Mouse (Mus musculus): ENCODE results near the gene Oca2. TPM values are rescaled to one million over a fixed set of nuclear protein-coding genes. Genes with fewer than 3 reads are reported as not detected.

The Oca2 gene
- polyA plus RNA-seq, 1 experiment from 2014 or later = 0.26 TPM

DNA sequence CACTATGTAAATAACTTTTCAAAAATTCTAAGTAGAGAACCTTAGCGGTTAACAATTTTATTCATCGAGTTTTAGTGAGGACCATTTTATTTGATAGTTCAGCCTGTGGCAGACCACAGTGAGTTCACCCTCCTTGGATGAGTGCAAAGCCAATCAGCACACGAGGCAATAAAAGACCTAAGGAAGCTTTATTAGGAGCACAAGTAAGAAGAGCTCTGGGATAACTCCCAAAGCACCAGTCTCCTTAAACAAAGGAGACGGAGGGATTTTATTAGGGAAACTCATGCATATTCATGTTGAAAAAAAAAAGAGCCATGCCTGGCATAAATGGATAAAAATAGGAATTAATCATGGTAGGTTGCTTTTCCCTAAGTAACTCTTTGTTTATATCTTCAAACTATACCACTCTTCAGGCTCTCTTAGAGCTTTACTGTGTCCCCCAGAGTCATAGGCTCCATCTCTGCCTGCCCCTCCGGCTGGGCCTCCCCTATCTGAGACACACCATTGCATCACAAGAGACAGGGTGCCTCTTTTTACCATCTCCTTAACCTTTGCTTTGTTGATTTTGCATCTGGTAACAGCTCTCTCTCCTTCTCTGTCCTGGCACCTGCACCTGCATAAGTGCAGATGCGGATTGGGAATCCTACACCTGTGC, 178.7 kb downstream of the Oca2 start:
- H3K9me3 ChIP-seq (replicated peaks) = no peaks in the 10 kb centered on the region
- peak; percentile 70 for ATAC-seq (ENCODE audit: low FRiP score)
- H3K4me2 ChIP-seq (replicated peaks) = no peak overlapping the region
- WGBS = 53% methylated on average over 6 of the region's 6 CpGs
- H3K9ac ChIP-seq = no peak overlapping the region
- no peaks in the 10 kb centered on the region for H3K4me1 ChIP-seq
- no peaks in the 10 kb centered on the region for H3K36me3 ChIP-seq
- no peak overlapping the region for H3K27ac ChIP-seq
- H3K4me3 ChIP-seq = no peak overlapping the region
- H3K27me3 ChIP-seq = no peaks in the 10 kb centered on the region

DNA sequence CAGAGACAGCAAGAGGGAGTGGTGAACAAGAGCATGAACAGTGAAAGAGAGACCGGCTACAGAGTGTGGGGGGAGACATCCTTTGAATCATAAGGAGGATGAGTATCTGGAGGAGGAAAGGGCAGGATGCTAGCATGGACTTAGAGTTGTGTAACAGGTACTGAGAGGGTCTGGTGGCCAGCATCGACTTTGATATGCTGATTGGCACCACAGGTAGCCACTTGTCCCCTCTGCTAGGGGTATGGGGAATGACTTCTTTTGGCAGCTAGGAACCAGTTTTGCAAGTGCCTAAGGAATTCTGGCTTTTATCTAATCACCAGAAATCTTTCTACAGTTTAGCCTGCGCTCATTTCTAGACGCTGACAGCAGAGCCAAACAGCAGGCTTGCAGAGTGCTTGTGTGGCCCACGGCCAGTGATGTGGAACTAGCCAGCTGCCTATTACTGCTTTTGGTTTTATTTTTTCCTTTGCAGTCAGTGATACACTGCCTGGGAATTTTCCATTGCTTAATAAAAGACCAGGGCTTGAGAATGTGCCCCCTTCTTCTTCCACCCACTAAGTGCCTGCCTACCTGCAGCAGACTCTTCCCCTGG, 179.8 kb downstream of the Oca2 start:
- Histone ChIP-seq H3K4me2 (replicated peaks) (no peak overlapping the region), H3K9me3 (replicated peaks) (no peaks in the 10 kb centered on the region), H3K4me1 (no peaks in the 10 kb centered on the region), H3K36me3 (no peaks in the 10 kb centered on the region), H3K27ac (no peak overlapping the region), H3K27me3 (no peaks in the 10 kb centered on the region), H3K9ac (no peak overlapping the region), H3K4me3 (no peak overlapping the region)
- 34% methylated on average over 5 of the region's 5 CpGs for WGBS
- no peak for ATAC-seq (ENCODE audit: low FRiP score)

DNA sequence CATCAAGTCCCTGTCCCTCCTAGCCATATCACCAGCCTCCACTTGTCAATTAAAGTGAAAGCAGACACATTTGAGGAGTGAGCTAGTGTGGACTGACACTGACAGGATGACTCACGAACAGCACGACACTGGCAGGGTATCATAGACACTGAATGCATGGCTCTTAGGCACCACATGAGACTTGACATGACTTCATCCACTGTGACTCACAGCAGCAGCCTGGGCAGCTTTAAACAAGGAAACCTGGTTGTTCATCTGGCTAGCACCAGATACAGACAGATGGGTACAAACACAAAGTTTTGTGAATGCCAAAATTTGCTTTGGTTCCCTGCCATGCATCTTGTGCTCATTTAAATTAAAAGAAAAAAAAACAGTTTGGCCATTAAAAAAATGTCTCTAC, 182.4 kb downstream of the Oca2 start:
- Histone ChIP-seq H3K9ac (no peak overlapping the region), H3K9me3 (replicated peaks) (no peaks in the 10 kb centered on the region), H3K27ac (no peak overlapping the region), H3K4me2 (replicated peaks) (no peak overlapping the region), H3K4me3 (no peak overlapping the region), H3K27me3 (no peaks in the 10 kb centered on the region), H3K4me1 (no peaks in the 10 kb centered on the region), H3K36me3 (no peaks in the 10 kb centered on the region)
- ATAC-seq (ENCODE audit: low FRiP score) = no peak
- 74% methylated on average over 2 of the region's 2 CpGs for WGBS

DNA sequence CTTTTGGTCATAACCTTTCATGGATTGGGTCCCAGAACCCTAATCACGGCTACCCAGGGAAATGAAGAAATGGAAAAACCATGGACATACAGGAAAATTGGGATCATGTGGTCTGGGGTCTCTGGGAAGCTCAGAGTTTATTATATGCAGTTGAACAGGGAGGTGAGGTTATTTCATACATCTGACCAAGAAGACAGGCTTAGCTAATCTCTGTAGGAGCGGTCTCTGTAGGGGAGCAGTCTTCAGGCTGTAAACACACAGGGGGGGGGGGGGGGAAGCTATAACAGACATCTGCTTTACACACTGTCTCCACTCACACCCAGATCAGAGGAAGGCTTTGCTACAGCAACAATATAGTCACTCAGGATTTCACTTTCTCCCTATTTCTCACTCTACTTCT, 184.0 kb downstream of the Oca2 start:
- no peak overlapping the region for H3K4me3 ChIP-seq
- H3K9me3 ChIP-seq (replicated peaks) = no peaks in the 10 kb centered on the region
- H3K4me2 ChIP-seq (replicated peaks) = no peak overlapping the region
- H3K36me3 ChIP-seq = no peaks in the 10 kb centered on the region
- no peaks in the 10 kb centered on the region for H3K27me3 ChIP-seq
- ATAC-seq (ENCODE audit: low FRiP score) = no peak
- H3K9ac ChIP-seq = no peak overlapping the region
- no peaks in the 10 kb centered on the region for H3K4me1 ChIP-seq
- H3K27ac ChIP-seq = no peak overlapping the region
- 86% methylated on average over 2 of the region's 2 CpGs for WGBS

DNA sequence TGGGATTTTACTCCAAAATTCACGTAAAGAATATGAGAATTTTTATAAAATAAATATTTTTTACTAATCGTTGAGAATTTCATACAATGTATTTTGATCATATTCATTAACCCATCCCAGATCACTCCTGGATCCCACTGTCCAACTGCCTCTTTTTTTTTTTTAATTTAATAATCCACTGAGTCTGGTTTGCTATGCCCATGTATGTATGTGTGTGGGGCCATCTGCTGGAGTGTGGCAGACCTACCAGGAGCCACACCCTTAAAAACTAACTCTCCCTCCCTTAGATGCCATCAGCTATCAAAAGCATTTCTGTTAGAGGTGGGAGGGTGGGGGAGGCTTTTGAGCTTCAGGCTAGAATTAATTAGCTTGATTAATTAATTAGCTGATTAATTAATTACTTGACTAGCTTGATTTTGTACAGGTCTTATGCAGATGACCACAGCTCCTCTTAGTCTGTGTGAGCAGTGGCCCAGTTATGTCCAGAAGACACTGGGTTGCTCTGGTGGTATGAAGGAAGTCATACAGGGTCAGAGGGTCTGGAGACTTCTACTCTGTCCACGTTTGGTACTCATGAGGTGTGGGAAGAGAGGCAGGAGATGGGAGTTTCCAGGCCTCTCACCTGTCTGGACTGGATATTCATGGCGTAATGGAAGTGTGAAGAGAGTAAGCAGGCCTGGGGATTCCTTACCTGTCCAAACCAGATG, 221.4 kb downstream of the Oca2 start:
- Histone ChIP-seq H3K4me3 (no peak overlapping the region), H3K36me3 (no peaks in the 10 kb centered on the region), H3K9me3 (replicated peaks) (no peaks in the 10 kb centered on the region), H3K4me1 (no peaks in the 10 kb centered on the region), H3K4me2 (replicated peaks) (no peak overlapping the region), H3K9ac (no peak overlapping the region), H3K27ac (no peak overlapping the region), H3K27me3 (no peaks in the 10 kb centered on the region)
- WGBS = 82% methylated on average over 4 of the region's 4 CpGs
- no peak for ATAC-seq (ENCODE audit: low FRiP score)

DNA sequence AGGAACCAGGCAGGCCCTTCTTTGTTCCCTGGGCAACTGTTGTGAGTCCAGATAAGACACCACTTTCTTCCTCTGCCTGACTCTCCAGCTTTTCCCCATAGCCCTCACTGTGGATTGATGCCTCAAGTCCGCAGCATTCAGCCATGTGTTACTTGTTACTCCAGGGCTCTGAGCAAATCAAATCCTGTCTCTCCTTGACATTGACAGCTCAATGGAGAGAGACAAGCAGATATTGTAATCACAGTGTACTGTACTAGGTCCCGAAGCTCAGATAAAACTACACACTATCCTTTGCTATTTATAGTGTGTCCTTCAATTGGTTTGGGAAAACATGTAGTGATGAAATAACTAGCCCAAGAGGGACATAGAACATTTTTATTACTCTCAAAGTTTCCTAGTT, 258.7 kb downstream of the Oca2 start:
- Histone ChIP-seq H3K9me3 (replicated peaks) (no peaks in the 10 kb centered on the region), H3K27ac (no peak overlapping the region), H3K4me1 (no peaks in the 10 kb centered on the region), H3K4me2 (replicated peaks) (no peak overlapping the region), H3K4me3 (no peak overlapping the region), H3K27me3 (no peaks in the 10 kb centered on the region), H3K36me3 (no peaks in the 10 kb centered on the region), H3K9ac (no peak overlapping the region)
- ATAC-seq (ENCODE audit: low FRiP score) = no peak
- WGBS = 71% methylated on average over 2 of the region's 2 CpGs

DNA sequence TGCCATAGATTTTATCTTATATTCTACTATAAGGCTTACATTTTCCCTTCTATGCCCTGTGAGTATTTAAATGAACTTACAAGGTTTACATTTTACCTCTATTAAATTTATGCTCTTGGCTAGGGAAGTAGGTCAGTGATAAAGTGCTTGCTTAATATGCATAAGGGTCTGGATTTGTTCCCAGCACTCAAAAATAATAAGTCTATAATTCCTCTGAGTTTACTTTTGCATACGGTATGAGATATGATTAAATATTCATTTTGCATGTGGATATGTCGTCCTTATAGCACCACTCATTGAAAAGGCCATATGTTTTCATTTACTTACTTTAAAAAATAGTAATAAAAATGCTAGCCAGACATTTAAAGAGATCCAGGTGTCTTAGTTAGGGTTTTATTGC, 259.8 kb downstream of the Oca2 start:
- Histone ChIP-seq H3K9ac (no peak overlapping the region), H3K4me2 (replicated peaks) (no peak overlapping the region), H3K4me1 (no peaks in the 10 kb centered on the region), H3K27ac (no peak overlapping the region), H3K27me3 (no peaks in the 10 kb centered on the region), H3K9me3 (replicated peaks) (no peaks in the 10 kb centered on the region), H3K4me3 (no peak overlapping the region), H3K36me3 (no peaks in the 10 kb centered on the region)
- no peak for ATAC-seq (ENCODE audit: low FRiP score)
- WGBS = 79% methylated on average over 2 of the region's 2 CpGs

DNA sequence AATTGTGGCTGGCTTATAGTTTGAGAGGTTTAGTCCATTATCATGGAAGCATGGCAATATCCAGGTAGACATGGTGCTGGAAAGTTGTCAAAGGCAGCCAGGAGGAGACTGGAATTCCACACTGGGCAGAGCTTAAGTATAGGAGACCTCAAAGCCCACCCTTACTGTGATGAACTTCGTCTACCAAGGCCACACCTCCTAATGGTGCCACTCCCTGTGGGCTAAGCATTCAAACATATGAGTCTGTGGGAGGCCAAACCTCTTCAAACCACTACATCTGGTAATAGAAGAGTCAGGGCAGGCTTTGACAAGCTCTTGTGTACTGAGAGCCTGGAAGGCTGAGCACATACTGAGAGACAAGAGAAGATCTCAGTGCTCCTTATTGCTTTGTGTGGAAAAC, 260.2 kb downstream of the Oca2 start:
- no peaks in the 10 kb centered on the region for H3K36me3 ChIP-seq
- no peaks in the 10 kb centered on the region for H3K9me3 ChIP-seq (replicated peaks)
- ATAC-seq (ENCODE audit: low FRiP score) = no peak
- no peak overlapping the region for H3K27ac ChIP-seq
- no peak overlapping the region for H3K4me3 ChIP-seq
- no peaks in the 10 kb centered on the region for H3K27me3 ChIP-seq
- H3K4me1 ChIP-seq = no peaks in the 10 kb centered on the region
- H3K4me2 ChIP-seq (replicated peaks) = no peak overlapping the region
- WGBS = 63% methylated on average over 1 of the region's 1 CpGs
- H3K9ac ChIP-seq = no peak overlapping the region

DNA sequence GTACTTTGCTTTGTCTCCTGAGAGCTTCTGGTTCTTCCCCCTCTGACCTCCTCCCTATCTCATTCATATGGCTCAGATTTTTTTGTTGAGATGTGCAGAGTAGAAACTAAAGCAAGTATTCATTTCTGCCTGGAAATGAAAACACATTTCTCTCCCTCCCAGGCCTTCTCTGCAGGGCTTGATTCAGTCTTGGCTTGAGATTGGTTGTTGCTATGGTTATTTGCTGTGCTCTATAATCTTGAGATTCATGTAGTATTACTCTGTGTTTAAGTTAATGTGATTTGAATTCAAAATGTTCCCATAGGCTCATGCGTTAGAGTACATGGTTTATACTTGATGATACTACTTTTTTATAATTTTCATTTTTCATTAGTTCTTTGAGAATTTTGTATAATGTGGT, 260.9 kb downstream of the Oca2 start:
- Histone ChIP-seq H3K27ac (no peak overlapping the region), H3K27me3 (no peaks in the 10 kb centered on the region), H3K4me2 (replicated peaks) (no peak overlapping the region), H3K4me1 (no peaks in the 10 kb centered on the region), H3K36me3 (no peaks in the 10 kb centered on the region), H3K4me3 (no peak overlapping the region), H3K9ac (no peak overlapping the region), H3K9me3 (replicated peaks) (no peaks in the 10 kb centered on the region)
- no peak for ATAC-seq (ENCODE audit: low FRiP score)
- WGBS = 86% methylated on average over 1 of the region's 1 CpGs

DNA sequence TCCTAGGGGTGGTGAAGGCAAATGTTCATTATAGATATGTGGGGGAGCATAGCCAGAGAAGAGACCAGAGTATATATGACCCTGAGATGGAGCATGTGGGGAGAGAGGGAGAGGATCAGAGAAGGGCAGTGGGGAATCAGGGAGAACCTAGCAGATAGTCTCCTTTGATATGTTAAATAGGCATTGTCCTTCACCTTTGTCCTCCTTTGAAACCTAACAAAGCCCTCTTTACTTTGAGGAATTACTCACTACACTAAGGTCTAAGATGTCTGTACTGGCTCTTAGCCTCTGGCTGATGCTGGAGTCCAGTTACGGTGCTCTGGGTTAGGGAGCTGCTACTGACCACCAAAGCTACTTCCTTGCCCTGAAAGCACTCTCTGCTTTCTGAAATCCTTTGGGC, 279.0 kb downstream of the Oca2 start:
- Histone ChIP-seq H3K4me3 (no peak overlapping the region), H3K27ac (no peak overlapping the region), H3K36me3 (no peaks in the 10 kb centered on the region), H3K9ac (no peak overlapping the region), H3K9me3 (replicated peaks) (no peaks in the 10 kb centered on the region), H3K4me1 (no peaks in the 10 kb centered on the region), H3K4me2 (replicated peaks) (no peak overlapping the region), H3K27me3 (no peaks in the 10 kb centered on the region)
- 7% methylated on average over 1 of the region's 1 CpGs for WGBS
- ATAC-seq (ENCODE audit: low FRiP score) = no peak

DNA sequence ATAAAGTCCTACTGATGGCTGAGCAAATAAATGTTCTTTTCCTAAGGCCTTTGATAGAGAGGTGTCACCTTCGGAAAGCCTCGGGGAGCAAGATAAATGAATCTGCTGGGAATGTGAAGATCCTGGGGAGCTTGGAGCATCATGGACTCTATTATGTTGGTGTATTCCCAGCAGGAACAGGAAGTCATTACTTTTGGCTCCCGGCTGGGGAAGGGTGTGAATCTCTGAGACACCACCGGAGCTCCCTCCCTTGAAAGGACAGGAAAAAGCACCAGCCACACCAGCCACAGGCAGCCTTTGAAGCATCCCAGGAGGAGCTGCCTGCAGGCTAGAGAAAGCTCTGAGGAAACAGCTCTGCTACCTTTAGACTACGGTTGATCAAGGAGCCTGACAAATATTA, 280.2 kb downstream of the Oca2 start:
- Histone ChIP-seq H3K36me3 (no peaks in the 10 kb centered on the region), H3K4me1 (no peaks in the 10 kb centered on the region), H3K4me3 (no peak overlapping the region), H3K27ac (no peak overlapping the region), H3K27me3 (no peaks in the 10 kb centered on the region), H3K9me3 (replicated peaks) (no peaks in the 10 kb centered on the region), H3K4me2 (replicated peaks) (no peak overlapping the region), H3K9ac (no peak overlapping the region)
- ATAC-seq (ENCODE audit: low FRiP score) = no peak
- 6% methylated on average over 5 of the region's 5 CpGs for WGBS

DNA sequence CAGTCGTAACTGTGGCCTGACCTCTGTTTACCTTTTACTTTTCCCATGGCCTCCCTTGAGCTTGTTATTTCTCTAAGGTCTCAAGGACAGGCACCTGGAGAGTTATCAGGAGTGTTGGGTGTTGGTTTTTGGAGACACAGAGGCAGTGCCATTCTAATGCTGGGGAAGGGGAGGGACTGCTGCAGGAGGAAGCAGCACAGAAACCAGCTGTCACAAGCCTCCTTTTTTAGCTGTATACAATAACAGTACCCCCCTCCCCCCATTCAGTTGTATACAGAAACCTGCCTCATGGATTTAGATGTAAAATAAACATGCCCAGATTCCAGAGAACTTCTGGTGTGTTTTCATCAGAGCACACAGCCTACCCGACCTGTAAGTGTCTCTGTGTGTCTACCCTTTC, 295.3 kb downstream of the Oca2 start:
- H3K4me1 ChIP-seq = no peaks in the 10 kb centered on the region
- no peak for ATAC-seq (ENCODE audit: low FRiP score)
- H3K4me3 ChIP-seq = no peak overlapping the region
- H3K27ac ChIP-seq = no peak overlapping the region
- no peak overlapping the region for H3K4me2 ChIP-seq (replicated peaks)
- H3K9ac ChIP-seq = no peak overlapping the region
- WGBS = 75% methylated on average over 2 of the region's 2 CpGs
- H3K9me3 ChIP-seq (replicated peaks) = no peaks in the 10 kb centered on the region
- H3K27me3 ChIP-seq = no peaks in the 10 kb centered on the region
- H3K36me3 ChIP-seq = no peaks in the 10 kb centered on the region

DNA sequence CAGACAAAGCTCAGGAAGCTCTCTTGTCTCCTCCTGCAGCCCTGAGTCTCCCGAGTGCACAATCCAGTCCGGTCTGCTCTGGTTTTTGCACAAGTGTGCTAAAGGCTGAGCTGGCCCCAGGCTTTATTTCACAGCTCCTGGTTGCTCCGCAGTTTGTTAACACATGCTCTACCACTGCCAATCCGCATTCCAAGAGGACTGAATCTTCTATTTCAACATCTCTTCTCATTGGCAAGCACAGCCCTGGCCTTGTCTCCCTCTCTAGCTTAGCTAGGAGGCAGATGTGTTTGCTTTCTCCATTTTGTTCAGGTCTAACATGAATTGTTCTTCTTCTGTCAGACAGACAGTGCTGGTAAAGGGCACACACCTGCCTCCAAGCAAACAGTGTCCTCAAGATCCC, 309.7 kb downstream of the Oca2 start:
- 77% methylated on average over 4 of the region's 4 CpGs for WGBS
- Histone ChIP-seq H3K9ac (no peak overlapping the region), H3K4me1 (no peaks in the 10 kb centered on the region), H3K27ac (no peak overlapping the region), H3K9me3 (replicated peaks) (no peaks in the 10 kb centered on the region), H3K36me3 (no peaks in the 10 kb centered on the region), H3K27me3 (no peaks in the 10 kb centered on the region), H3K4me2 (replicated peaks) (no peak overlapping the region), H3K4me3 (no peak overlapping the region)
- ATAC-seq (ENCODE audit: low FRiP score) = no peak

Data from hindbrain, embryonic 12.5 days (tissue).